Mouse (Mus musculus): Measurements from ENCODE around the gene Tfpt. TPM values are rescaled to one million over a fixed set of nuclear protein-coding genes. Genes with fewer than 3 reads are reported as not detected.
"Not testable (repeated sequence)": the region's sequence is repeated elsewhere in the genome, so short reads cannot be mapped to it uniquely, and the experiment has no call there.

Gene Tfpt
- polyA plus RNA-seq, 1 experiment from 2014 or later, result 31.3 TPM

- Histone ChIP-seq H3K27ac (ENCODE audit: low read depth, low read length) (no peak overlapping the region), H3K27me3 (replicated peaks; ENCODE audit: control insufficient read depth, insufficient read depth, low read length) (no peaks in the 10 kb centered on the region), H3K4me2 (ENCODE audit: low read length) (no peak overlapping the region), H3K36me3 (ENCODE audit: control insufficient read depth, insufficient read depth, low read length) (no peaks in the 10 kb centered on the region), H3K4me1 (ENCODE audit: control insufficient read depth, insufficient read depth, low read length) (no peaks in the 10 kb centered on the region), H3K9me3 (replicated peaks; ENCODE audit: control insufficient read depth, low read length) (no peaks in the 10 kb centered on the region), H3K4me3 (ENCODE audit: low read depth, low read length) (no peak overlapping the region), H3K9ac (ENCODE audit: low read length) (no peak overlapping the region)
- 90% methylated on average over 13 of the region's 13 CpGs for WGBS
- ATAC-seq (no peak), DNase-seq (ENCODE audit: low spot score) (no peak)
Measured at GRCm38 (mm10) chr7:3611006-3611405, 18.7 kb downstream of the Tfpt start.

DNA sequence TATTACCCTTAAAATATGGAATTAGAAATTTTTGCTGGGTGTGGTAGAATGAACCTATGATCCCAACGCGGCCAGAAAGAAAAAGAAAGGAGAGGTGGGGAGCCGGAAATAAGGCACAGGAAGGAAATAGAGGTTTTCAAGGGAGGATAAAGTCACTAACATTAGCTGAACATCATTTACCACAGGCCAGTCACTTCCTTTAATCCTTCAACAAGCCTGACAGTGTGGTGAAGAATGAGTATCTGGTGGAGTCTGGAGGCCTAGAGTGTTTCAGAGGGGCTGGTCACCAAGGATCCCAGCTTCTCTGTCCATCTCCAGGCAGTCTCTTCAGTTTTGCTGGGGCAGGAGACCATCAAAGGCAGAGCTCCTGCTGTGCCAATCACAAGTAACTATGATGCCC is 19.3 kb downstream of the Tfpt start:
- WGBS, result 94% methylated on average over 3 of the region's 3 CpGs
- H3K4me2 ChIP-seq (ENCODE audit: low read length), result no peak overlapping the region
- H3K27me3 ChIP-seq (replicated peaks; ENCODE audit: control insufficient read depth, insufficient read depth, low read length), result no peaks in the 10 kb centered on the region
- DNase-seq (ENCODE audit: low spot score) (no peak), ATAC-seq (no peak)
- no peaks in the 10 kb centered on the region for H3K36me3 ChIP-seq (ENCODE audit: control insufficient read depth, insufficient read depth, low read length)
- no peak overlapping the region for H3K27ac ChIP-seq (ENCODE audit: low read depth, low read length)
- no peaks in the 10 kb centered on the region for H3K9me3 ChIP-seq (replicated peaks; ENCODE audit: control insufficient read depth, low read length)
- H3K4me1 ChIP-seq (ENCODE audit: control insufficient read depth, insufficient read depth, low read length), result no peaks in the 10 kb centered on the region
- no peak overlapping the region for H3K9ac ChIP-seq (ENCODE audit: low read length)
- no peak overlapping the region for H3K4me3 ChIP-seq (ENCODE audit: low read depth, low read length)

- Histone ChIP-seq H3K4me1 (ENCODE audit: control insufficient read depth, insufficient read depth, low read length) (no peaks in the 10 kb centered on the region), H3K4me3 (ENCODE audit: low read depth, low read length) (no peak overlapping the region), H3K9ac (ENCODE audit: low read length) (no peak overlapping the region), H3K9me3 (replicated peaks; ENCODE audit: control insufficient read depth, low read length) (no peaks in the 10 kb centered on the region), H3K4me2 (ENCODE audit: low read length) (no peak overlapping the region), H3K27me3 (replicated peaks; ENCODE audit: control insufficient read depth, insufficient read depth, low read length) (no peaks in the 10 kb centered on the region), H3K36me3 (ENCODE audit: control insufficient read depth, insufficient read depth, low read length) (no peaks in the 10 kb centered on the region), H3K27ac (ENCODE audit: low read depth, low read length) (no peak overlapping the region)
- 71% methylated on average over 3 of the region's 3 CpGs for WGBS
- no peak for ATAC-seq
- no peak for DNase-seq (ENCODE audit: low spot score)
Measured at GRCm38 (mm10) chr7:3609082-3609481, 20.6 kb downstream of the Tfpt start.

DNA sequence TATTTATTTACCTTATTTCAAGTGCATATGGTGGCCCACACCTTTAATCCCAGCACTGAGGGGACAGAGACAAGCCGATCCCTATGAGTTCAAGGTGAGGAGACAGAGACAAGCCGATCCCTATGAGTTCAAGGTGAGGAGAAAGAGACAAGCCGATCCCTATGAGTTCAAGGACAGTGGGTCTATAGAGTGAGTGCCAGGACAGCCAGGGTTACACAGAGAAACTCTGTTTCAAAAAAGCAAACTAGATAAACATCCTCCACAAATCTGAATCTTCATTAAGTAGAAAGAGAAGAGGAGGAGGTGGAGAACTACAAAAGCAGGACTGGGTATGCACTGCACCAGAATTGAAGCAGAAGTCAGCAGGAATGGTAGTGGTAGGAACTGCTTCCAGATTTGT is 21.1 kb downstream of the Tfpt start:
- no peaks in the 10 kb centered on the region for H3K4me1 ChIP-seq (ENCODE audit: control insufficient read depth, insufficient read depth, low read length)
- no peaks in the 10 kb centered on the region for H3K36me3 ChIP-seq (ENCODE audit: control insufficient read depth, insufficient read depth, low read length)
- no peak overlapping the region for H3K4me3 ChIP-seq (ENCODE audit: low read depth, low read length)
- no peaks in the 10 kb centered on the region for H3K9me3 ChIP-seq (replicated peaks; ENCODE audit: control insufficient read depth, low read length)
- H3K9ac ChIP-seq (ENCODE audit: low read length), result no peak overlapping the region
- 94% methylated on average over 3 of the region's 3 CpGs for WGBS
- no peak for DNase-seq (ENCODE audit: low spot score)
- H3K4me2 ChIP-seq (ENCODE audit: low read length), result no peak overlapping the region
- no peak overlapping the region for H3K27ac ChIP-seq (ENCODE audit: low read depth, low read length)
- no peaks in the 10 kb centered on the region for H3K27me3 ChIP-seq (replicated peaks; ENCODE audit: control insufficient read depth, insufficient read depth, low read length)
- no peak for ATAC-seq

DNA sequence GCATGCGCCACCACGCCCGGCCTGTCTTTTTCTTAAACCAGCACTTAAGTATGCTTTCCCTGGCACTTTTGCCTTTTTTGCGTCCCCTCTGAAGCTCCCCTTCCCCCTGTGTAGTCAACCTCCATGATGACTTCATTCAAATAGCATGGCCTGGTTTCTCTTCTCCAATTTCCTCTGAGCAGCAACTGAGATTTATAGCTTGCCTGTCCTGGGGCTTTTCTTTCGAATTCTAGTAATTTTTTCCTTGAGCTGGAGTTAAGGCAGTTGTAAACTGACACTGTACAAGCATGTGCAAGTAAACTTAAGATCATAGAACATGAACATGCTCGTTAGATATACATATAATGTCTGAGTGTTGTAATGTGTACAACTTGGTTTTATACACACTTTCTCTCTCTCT is 22.3 kb downstream of the Tfpt start:
- H3K36me3 ChIP-seq (ENCODE audit: control insufficient read depth, insufficient read depth, low read length), result no peaks in the 10 kb centered on the region
- H3K9me3 ChIP-seq (replicated peaks; ENCODE audit: control insufficient read depth, low read length), result no peaks in the 10 kb centered on the region
- no peak overlapping the region for H3K4me3 ChIP-seq (ENCODE audit: low read depth, low read length)
- DNase-seq (ENCODE audit: low spot score) (no peak), ATAC-seq (no peak)
- H3K27me3 ChIP-seq (replicated peaks; ENCODE audit: control insufficient read depth, insufficient read depth, low read length), result no peaks in the 10 kb centered on the region
- H3K27ac ChIP-seq (ENCODE audit: low read depth, low read length), result no peak overlapping the region
- H3K4me2 ChIP-seq (ENCODE audit: low read length), result no peak overlapping the region
- H3K4me1 ChIP-seq (ENCODE audit: control insufficient read depth, insufficient read depth, low read length), result no peaks in the 10 kb centered on the region
- 87% methylated on average over 6 of the region's 6 CpGs for WGBS
- no peak overlapping the region for H3K9ac ChIP-seq (ENCODE audit: low read length)

DNA sequence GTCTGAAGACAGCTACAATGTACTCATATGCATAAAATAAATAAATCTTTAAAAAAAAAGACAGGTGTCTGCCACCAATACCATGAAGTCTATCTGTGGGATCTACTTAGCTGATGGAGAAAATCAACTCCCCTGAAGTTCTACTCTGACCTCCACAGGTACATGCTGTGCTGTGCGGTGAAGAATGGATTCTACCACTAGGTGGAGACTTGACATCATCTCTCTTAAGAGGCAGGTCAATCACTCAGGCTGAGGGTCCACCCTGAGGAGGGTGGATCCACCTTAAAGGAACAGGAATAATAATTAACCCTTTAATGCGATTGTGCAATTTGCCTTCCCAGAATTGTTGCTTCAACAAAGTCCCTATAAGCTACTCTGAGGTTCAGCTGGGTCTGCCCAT is 22.9 kb downstream of the Tfpt start:
- no peak overlapping the region for H3K4me3 ChIP-seq (ENCODE audit: low read depth, low read length)
- no peaks in the 10 kb centered on the region for H3K4me1 ChIP-seq (ENCODE audit: control insufficient read depth, insufficient read depth, low read length)
- DNase-seq (ENCODE audit: low spot score), result peak; percentile 24
- H3K4me2 ChIP-seq (ENCODE audit: low read length), result no peak overlapping the region
- H3K9ac ChIP-seq (ENCODE audit: low read length), result no peak overlapping the region
- H3K27me3 ChIP-seq (replicated peaks; ENCODE audit: control insufficient read depth, insufficient read depth, low read length), result no peaks in the 10 kb centered on the region
- ATAC-seq, result no peak
- WGBS, result 33% methylated on average over 2 of the region's 2 CpGs
- H3K9me3 ChIP-seq (replicated peaks; ENCODE audit: control insufficient read depth, low read length), result no peaks in the 10 kb centered on the region
- H3K36me3 ChIP-seq (ENCODE audit: control insufficient read depth, insufficient read depth, low read length), result no peaks in the 10 kb centered on the region
- no peak overlapping the region for H3K27ac ChIP-seq (ENCODE audit: low read depth, low read length)

- H3K27me3 ChIP-seq (replicated peaks; ENCODE audit: control insufficient read depth, insufficient read depth, low read length), result no peaks in the 10 kb centered on the region
- WGBS, result 14% methylated on average over 4 of the region's 4 CpGs
- H3K4me1 ChIP-seq (ENCODE audit: control insufficient read depth, insufficient read depth, low read length), result no peaks in the 10 kb centered on the region
- no peak overlapping the region for H3K4me2 ChIP-seq (ENCODE audit: low read length)
- peak; percentile 89 for DNase-seq (ENCODE audit: low spot score)
- H3K9me3 ChIP-seq (replicated peaks; ENCODE audit: control insufficient read depth, low read length), result no peaks in the 10 kb centered on the region
- no peaks in the 10 kb centered on the region for H3K36me3 ChIP-seq (ENCODE audit: control insufficient read depth, insufficient read depth, low read length)
- no peak overlapping the region for H3K4me3 ChIP-seq (ENCODE audit: low read depth, low read length)
- H3K9ac ChIP-seq (ENCODE audit: low read length), result no peak overlapping the region
- peak; percentile 20; the same call in 1 of the 2 replicates for ATAC-seq
- no peak overlapping the region for H3K27ac ChIP-seq (ENCODE audit: low read depth, low read length)
Measured at GRCm38 (mm10) chr7:3601119-3601518, 28.6 kb downstream of the Tfpt start.

DNA sequence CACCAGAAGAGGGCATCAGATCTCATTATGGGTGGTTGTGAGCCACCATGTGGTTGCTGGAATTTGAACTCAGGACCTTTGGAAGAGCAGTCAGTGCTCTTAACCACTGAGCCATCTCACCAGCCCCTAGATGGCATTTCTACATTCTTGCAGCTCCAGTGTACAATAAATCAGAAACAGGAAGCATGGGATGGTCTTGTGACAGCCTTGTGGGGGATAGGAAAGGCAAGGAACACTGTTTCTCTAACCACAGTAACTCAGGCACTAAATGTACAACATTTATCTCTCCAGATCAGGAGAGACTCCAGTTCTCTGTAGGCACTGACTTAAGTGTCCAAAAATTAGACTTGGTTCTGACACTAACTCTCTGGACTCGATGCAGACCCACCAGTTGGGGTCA is 32.0 kb downstream of the Tfpt start:
- not testable (repeated sequence) for H3K4me1 ChIP-seq (ENCODE audit: control insufficient read depth, insufficient read depth, low read length); H3K36me3 ChIP-seq (ENCODE audit: control insufficient read depth, insufficient read depth, low read length); H3K4me2 ChIP-seq (ENCODE audit: low read length); H3K27me3 ChIP-seq (replicated peaks; ENCODE audit: control insufficient read depth, insufficient read depth, low read length); DNase-seq (ENCODE audit: low spot score); ATAC-seq; H3K9me3 ChIP-seq (replicated peaks; ENCODE audit: control insufficient read depth, low read length); H3K4me3 ChIP-seq (ENCODE audit: low read depth, low read length); H3K27ac ChIP-seq (ENCODE audit: low read depth, low read length); H3K9ac ChIP-seq (ENCODE audit: low read length)
- 66% methylated on average over 1 of the region's 1 CpGs for WGBS

GRCm38 (mm10) chr7:3595146-3595545 is 34.6 kb downstream of the Tfpt start:
- Histone ChIP-seq H3K4me1 (ENCODE audit: control insufficient read depth, insufficient read depth, low read length) (peaks cover 2% of the 10 kb centered on the region; the same call in 1 of the 2 replicates), H3K9me3 (replicated peaks; ENCODE audit: control insufficient read depth, low read length) (no peaks in the 10 kb centered on the region), H3K27ac (ENCODE audit: low read depth, low read length) (no peak overlapping the region), H3K36me3 (ENCODE audit: control insufficient read depth, insufficient read depth, low read length) (no peaks in the 10 kb centered on the region), H3K4me2 (ENCODE audit: low read length) (no peak overlapping the region), H3K9ac (ENCODE audit: low read length) (no peak overlapping the region), H3K4me3 (ENCODE audit: low read depth, low read length) (no peak overlapping the region), H3K27me3 (replicated peaks; ENCODE audit: control insufficient read depth, insufficient read depth, low read length) (no peaks in the 10 kb centered on the region)
- ATAC-seq, result no peak
- WGBS, result 17% methylated on average over 9 of the region's 9 CpGs
- no peak for DNase-seq (ENCODE audit: low spot score)

All from forebrain, embryonic 14.5 days (tissue).